Mouse (Mus musculus): ENCODE results near the gene Dgke.

The Dgke gene

DNA sequence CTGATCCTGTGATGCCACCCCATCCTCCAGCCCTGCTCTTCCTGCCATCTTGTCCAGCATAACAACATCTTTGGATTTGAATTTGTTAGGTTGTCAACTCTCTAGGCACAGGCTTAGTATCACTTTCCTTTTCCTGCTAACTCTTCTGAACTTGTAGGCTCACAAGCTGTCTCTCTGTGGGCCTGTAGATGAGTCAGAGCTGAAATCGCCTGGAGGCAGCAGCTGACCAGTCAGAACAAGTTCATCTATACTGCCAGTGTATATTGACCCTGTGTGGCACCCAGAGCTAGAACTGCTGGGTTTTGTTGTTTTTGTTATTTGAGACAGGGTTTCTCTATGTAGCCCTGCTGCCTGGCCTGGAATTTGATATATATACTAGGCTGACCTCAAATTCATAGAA, 35.5 kb downstream of the Dgke start:
- DNase-seq, result no peak

GRCm38 (mm10) chr11:89030552-89030951, 36.1 kb downstream of the Dgke start:
- no peak for DNase-seq

GRCm38 (mm10) chr11:89028871-89029405, 37.7 kb downstream of the Dgke start:
- DNase-seq, result no peak

GRCm38 (mm10) chr11:89027955-89028361, 38.7 kb downstream of the Dgke start:
- no peak for DNase-seq

DNA sequence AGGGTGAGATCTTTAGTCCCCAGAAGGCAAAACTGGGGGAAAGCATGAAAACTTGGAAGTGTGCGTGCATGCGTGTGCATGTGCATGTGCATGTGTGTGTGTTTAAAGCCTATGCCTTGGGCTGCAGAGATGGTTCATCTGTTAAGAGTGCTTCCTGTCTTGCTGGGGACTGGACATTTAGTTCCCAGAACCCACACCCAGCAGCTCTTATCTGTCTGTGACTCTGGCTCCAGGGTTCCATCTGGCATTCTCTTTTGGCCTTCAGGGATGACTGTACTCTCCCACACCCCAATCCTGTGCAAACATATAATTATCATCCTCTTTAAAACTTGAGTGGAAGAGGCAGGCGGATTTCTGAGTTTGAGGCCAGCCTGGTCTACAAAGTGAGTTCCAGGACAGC, 40.5 kb downstream of the Dgke start:
- DNase-seq, result no peak

DNA sequence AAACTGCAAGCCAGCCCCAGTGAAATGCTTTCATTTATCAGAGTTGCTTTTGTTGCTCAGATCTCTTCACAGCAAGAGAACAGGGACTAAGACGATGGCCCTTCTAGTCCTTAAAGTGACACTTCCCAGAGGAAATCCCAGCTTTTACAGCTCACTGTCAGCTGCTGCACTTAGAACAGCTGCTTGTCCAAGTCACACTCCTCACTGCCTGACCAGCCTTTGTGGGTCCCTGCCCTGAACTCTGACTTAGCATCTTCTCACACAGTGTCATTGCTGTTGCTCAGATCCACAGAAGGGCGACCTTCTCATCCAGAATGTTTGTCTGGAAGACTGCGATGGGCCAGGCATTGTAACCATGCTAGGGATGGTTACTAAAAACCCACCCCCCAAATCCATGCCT, 41.0 kb downstream of the Dgke start:
- no peak for DNase-seq

- DNase-seq, result peak; percentile 27 to 43
Observed at GRCm38 (mm10) chr11:89024181-89024881, 42.3 kb downstream of the Dgke start.

DNA sequence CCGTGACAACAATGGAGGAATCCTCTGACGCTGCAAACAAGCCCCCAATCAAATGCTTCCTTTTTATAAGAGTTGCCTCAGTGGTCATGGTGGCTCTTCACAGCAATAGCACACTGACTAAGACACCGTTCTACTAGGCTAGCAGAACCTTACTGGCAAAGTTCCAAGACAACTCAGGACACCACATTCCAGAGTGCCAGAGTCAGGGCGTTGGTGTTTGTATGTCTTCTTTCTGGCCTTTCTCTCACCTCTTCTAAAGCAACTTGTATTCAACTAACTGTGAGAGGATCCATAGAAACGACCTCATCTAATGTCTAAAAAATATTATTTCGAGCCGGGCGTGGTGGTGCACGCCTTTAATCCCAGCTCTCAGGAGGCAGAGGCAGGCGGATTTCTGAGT, 43.2 kb downstream of the Dgke start:
- no peak for DNase-seq

DNA sequence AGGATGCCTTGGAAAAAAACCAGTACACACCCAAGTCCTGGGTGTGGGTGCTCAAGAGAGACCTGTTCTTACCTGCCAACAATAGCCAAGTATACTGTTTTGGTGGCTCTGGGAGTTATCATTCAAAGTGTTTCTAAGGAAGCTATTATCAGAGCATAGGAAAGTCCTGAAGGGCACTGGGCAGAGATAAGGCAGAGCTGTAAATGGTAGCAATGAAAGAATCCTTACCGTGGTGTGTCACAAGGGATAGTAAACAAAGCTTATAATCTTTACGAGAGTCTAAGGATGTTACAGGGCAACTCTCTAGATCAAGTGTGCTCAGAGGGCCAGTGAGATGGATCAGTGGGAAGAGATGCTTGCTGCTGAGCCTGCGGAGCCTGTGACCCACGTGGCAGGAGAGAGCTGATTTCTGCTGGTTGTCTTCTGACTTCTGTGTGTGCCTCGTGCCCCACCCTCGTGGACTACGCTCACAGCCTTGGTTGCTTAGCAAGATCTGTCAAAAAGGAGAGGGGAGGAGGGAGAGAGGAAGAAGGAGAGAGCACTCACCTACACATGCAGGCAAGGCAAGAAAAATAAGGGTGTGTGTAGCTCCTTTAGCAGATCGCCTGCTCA, 44.4 kb downstream of the Dgke start:
- no peak for DNase-seq

- DNase-seq, result no peak
Observed at GRCm38 (mm10) chr11:89021687-89022086, 45.0 kb downstream of the Dgke start.

- DNase-seq, result no peak
Observed at GRCm38 (mm10) chr11:89020681-89021305, 45.9 kb downstream of the Dgke start.

DNA sequence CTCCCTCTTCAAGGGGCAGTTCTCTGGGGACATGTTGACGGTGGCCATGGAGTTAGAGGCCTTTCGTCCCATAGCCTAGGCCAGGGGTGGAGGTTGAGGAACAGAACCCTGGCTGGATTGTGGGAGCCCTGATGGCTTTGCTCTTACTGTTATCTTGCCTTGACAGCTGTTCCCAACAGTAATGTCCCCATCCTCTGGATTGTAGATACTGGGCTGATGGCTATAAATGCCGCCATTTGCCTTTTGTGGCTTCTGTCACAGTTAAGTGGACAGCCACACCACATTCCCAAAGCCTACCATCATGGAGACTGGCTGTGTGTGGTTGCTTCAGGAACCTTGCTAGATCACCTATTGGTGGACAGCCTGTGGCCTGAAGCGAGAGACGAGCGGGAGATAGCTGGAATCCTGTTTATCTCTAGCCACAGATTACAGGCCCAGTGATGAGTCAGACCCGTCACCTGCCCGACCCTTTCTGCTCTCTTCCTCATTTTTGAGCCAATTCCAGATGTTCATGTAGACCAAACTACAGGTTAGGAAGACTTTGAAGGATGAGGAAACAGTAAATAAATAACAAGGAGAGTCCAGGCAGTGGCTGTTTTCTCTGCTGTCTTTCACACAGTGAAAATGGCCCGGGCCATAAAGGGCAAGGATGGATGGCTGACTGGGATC, 49.0 kb downstream of the Dgke start:
- no peak for DNase-seq

DNA sequence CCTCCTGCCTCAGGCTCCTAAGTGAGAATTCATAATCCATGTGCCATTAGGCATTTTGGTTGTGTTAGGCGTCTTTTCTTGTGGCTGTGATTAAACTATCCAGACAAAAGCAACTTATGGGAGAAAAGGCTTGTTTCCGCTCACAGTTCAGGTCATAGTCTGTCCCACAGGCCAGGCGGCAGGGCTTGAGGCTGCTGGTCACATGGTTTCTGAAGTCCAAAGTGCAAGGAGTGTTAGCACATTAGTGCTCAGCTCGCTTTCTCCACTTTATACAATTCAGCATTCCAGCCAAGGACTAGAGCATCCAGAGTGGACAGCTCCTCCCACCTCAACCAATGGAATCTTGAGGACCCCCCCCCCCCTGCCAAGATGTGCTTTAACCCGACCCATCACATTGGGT, 54.4 kb downstream of the Dgke start:
- no peak for DNase-seq

- no peak for DNase-seq
Observed at GRCm38 (mm10) chr11:89009496-89009895, 57.2 kb downstream of the Dgke start.

GRCm38 (mm10) chr11:89009066-89009465, 57.6 kb downstream of the Dgke start:
- DNase-seq, result no peak

DNA sequence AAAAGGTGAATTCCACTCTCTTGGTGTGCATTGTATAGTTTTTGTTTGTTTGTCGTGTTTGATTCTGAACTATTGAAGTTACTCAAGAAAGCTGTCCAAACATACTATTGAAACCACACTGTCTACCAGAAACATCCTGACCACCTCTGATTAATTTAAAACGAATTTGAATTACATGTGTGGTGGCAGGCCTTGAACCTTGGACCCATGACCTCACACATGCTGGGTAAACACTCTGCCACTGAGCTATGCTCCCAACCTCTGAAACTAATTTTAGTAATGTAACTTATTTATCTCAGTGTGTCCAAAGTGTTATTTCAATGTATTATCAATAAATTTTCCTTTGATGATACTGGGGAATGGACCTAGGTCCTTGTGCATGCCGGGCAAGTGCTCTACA, 59.1 kb downstream of the Dgke start:
- no peak for DNase-seq

- DNase-seq, result no peak
Observed at GRCm38 (mm10) chr11:89006404-89006803, 60.2 kb downstream of the Dgke start.

DNA sequence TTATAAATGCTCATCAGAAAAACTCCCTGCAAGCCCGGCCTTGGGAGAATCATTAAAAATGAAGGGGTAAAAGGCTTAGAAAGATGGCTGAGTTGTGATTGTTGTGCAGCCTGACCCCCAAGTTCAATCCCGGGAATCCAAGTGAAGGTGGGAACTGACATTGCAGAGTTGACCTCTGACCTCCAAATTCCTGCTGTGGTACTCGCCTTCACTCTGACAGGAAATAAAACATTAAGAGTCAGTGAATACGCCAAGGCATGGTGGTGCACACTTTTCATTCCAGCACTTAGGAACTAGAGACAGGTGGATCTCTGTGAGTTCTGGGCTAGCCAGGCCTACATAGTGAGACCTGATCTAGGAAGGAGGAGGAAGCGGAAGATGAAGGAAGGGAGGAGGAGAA, 61.2 kb downstream of the Dgke start:
- DNase-seq, result no peak

DNA sequence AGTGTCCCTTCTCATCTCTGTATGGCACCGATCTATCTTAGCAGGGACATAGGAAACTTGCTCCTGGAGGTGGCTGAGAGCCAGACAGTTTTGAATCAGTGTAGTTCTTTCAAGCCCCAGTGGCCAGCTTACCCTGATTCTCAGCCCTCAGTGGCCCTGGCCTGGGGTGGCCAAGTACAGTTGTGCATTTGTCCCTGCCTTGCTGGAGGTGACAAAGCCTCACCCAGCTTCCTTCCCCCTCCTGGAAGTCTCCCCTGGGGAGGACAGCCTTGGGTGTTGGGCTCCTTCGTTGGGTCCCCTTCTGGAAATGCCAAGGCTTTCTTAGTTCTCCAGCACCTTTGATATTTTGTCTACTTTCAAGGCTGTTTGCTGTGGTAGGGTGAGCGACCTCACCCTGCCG, 62.9 kb downstream of the Dgke start:
- no peak for DNase-seq

DNA sequence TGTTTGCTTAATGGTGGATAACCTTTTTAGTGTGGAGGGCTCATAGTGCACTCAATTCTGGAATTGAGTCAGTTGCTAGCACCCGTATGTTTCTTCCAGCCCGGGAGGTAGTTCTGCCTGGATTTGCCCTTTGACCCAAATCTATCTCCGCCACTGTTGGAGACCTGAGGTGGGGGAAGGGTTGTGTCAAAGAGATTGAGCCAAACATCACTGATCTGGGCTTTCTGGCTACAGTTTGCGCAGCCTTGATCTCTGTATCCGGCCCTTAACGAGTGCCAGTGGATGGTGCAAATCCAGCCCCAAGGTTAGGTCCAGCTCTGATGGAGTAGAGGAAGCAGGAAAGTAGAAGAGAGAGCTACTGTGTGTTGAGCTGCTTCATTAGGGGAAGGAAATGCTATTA, 63.6 kb downstream of the Dgke start:
- no peak for DNase-seq

DNA sequence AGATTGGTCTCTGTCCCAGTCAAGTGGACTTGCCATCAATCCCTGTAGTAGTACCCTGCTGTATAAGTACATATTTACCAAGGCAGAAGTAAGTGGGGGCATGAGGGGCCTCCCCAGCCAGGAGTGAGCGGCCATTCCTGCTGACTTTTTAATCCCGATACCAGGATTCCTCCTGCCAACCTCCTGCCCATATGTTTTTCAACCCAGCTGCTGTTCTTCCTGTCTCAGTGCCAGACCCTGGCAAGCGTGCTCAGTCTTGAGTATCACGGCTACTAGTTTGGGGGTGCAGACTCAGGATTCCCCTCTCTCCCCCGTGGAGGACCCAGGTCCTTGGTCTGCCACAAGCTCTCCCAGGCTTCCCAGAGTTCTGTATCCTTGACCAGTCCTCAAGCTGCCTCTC, 64.0 kb downstream of the Dgke start:
- DNase-seq, result no peak

DNA sequence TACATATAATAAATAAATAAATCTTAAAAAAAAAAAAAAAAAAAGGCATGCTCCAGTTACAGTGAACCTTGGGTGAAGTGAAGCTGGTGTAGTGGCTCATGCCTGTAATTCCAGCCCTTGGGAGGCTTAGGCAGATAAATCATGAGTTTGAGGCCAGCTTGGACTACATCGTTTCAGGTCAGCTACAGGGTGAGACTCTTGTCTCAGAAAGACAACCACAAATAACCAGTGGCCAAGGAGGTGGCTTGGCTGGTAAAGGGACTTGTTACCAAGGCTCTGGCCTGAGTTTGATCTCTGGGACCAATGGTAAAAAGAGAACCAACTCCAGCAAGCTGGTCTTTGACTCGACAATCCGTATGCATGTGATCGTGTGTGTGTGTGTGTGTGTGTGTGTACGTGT, 64.6 kb downstream of the Dgke start:
- DNase-seq, result no peak

- no peak for DNase-seq
Observed at GRCm38 (mm10) chr11:89001569-89001968, 65.1 kb downstream of the Dgke start.

GRCm38 (mm10) chr11:89000527-89000819, 66.2 kb downstream of the Dgke start:
- no peak for DNase-seq
